Mouse (Mus musculus): ENCODE data around the gene Lrrc56.

Lrrc56 gene

DNA sequence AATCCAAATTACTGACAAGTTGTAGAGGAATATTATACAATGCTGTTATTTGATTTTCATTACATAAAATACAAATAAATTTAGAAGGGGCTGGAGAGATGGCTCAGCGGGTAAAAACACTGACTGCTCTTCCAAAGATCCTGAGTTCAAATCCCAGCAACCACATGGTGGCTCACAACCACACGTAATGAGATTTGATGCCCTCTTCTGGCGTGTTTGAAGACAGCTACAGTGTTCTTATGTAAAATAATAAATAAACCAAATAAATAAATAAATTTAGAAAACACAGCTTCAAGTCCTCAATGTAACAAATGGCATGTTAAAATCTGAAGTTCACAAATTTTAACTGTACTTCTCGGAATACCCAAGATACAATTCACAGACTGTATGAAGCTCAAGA is 18.9 kb upstream of the Lrrc56 start:
- H3K27me3 ChIP-seq (ENCODE audit: control insufficient read depth, insufficient read depth, low read length, poor library complexity, severe bottlenecking) = no peaks in the 10 kb centered on the region
- DNase-seq (ENCODE audit: low read depth, low spot score) = no peak
- no peaks in the 10 kb centered on the region for H3K36me3 ChIP-seq (ENCODE audit: control insufficient read depth, insufficient read depth, low read length, poor library complexity, severe bottlenecking)

DNA sequence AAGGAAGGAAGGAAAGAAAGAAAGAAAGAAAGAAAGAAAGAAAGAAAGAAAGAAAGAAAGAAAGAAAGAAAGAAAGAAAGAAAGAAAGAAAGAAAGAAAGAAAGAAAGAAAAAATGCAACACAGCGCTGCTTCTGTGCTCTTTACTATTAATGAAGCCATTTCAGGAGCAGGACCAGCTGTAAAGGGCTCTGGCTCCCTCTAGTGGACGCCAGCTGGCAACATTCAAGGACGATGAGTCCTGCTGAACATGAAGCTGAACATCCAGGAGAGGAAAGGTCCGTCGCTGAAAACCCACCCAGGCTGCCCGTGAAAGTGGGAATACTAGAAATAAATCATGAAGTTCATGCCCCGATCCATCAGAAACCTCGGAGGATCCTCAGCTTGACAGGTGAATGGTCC is 17.8 kb upstream of the Lrrc56 start:
- Histone ChIP-seq H3K27me3 (ENCODE audit: control insufficient read depth, insufficient read depth, low read length, poor library complexity, severe bottlenecking) (no peaks in the 10 kb centered on the region), H3K36me3 (ENCODE audit: control insufficient read depth, insufficient read depth, low read length, poor library complexity, severe bottlenecking) (no peaks in the 10 kb centered on the region)
- peak; percentile 94 for DNase-seq (ENCODE audit: low read depth, low spot score)

DNA sequence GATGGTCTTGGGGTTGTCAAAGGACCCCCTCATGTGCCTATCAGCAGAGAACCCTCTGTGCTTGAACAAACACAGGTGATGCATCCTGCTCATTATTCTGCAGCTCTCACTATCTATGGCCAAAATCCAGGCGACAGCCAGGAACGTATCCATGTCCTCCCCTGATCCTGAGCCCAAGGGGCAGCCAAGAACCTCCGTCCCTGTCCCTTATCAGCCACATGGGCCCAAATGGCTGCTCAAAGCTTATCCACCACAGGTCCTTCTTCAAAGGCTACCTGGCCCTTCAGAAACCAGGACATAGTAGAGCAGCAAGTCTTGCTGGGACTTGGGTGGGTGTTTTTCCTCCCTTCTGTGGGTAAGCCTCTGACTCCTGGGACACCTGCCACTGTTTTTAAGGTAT is 5.8 kb upstream of the Lrrc56 start:
- DNase-seq (ENCODE audit: low read depth, low spot score) = no peak
- Histone ChIP-seq H3K27me3 (ENCODE audit: control insufficient read depth, insufficient read depth, low read length, poor library complexity, severe bottlenecking) (no peaks in the 10 kb centered on the region), H3K36me3 (ENCODE audit: control insufficient read depth, insufficient read depth, low read length, poor library complexity, severe bottlenecking) (peaks cover 12% of the 10 kb centered on the region)

DNA sequence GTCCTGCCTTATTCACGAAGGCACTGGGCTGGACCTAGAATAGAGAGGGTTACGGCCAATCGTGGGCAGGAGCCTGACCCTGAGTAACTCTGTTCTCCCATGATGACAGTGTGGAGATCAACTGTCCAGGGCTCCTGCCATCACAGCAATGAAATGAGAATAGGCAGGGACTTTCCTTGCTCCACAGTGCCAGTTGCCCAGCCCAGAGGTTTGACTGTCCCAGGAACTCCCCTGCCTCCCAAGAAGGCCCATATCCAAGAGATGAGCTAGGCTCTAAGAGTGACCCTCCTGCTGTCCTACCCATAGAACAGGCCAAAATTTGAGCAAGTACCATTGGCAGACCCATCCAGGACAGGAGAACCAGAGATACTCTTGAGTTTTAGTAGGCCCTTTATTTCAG is 5.2 kb upstream of the Lrrc56 start:
- H3K27me3 ChIP-seq (ENCODE audit: control insufficient read depth, insufficient read depth, low read length, poor library complexity, severe bottlenecking) = no peaks in the 10 kb centered on the region
- peaks cover 12% of the 10 kb centered on the region for H3K36me3 ChIP-seq (ENCODE audit: control insufficient read depth, insufficient read depth, low read length, poor library complexity, severe bottlenecking)
- DNase-seq (ENCODE audit: low read depth, low spot score) = no peak

DNA sequence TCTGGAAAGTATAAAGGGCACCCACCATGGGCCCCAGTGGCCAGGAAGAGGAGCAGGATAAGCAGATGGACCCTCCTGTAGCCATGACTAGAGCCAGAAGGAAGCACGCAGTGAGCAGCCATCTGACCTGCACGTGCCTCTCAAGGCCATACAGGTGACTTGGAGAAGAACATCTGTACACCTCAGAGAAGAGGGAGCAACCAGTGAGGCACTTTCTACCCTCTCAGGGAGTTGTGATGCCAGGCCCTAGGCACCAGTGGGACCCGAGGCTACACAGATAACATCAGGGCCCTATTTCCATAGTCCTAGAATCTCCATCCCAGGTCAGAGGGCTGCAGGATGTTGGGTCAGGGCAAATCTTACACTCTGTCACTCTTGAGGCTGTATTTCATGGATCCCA is 3.7 kb upstream of the Lrrc56 start:
- no peak for DNase-seq (ENCODE audit: low read depth, low spot score)
- no peaks in the 10 kb centered on the region for H3K27me3 ChIP-seq (ENCODE audit: control insufficient read depth, insufficient read depth, low read length, poor library complexity, severe bottlenecking)
- peaks cover 12% of the 10 kb centered on the region for H3K36me3 ChIP-seq (ENCODE audit: control insufficient read depth, insufficient read depth, low read length, poor library complexity, severe bottlenecking)

DNA sequence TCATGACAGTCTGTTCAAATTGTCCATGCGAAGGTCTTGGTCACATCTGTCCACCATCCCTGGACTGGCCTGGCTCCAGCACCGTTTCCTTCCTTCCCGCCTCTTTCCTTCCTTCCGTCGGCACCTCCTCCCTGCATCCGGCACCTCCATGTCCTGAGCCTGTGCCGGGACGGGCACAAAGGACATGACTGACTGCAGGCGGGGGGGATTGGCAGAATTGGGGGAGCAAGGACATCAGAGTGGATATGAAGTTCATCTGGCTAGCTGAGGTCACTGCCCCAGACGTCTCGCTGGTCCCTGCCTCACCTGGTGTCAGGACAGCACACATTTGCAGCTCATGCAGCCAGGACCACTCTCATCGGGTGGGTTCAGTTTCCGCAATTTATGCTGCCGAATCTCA is 2.9 kb upstream of the Lrrc56 start:
- DNase-seq (ENCODE audit: low read depth, low spot score) = no peak
- Histone ChIP-seq H3K27me3 (ENCODE audit: control insufficient read depth, insufficient read depth, low read length, poor library complexity, severe bottlenecking) (no peaks in the 10 kb centered on the region), H3K36me3 (ENCODE audit: control insufficient read depth, insufficient read depth, low read length, poor library complexity, severe bottlenecking) (peaks cover 12% of the 10 kb centered on the region)

DNA sequence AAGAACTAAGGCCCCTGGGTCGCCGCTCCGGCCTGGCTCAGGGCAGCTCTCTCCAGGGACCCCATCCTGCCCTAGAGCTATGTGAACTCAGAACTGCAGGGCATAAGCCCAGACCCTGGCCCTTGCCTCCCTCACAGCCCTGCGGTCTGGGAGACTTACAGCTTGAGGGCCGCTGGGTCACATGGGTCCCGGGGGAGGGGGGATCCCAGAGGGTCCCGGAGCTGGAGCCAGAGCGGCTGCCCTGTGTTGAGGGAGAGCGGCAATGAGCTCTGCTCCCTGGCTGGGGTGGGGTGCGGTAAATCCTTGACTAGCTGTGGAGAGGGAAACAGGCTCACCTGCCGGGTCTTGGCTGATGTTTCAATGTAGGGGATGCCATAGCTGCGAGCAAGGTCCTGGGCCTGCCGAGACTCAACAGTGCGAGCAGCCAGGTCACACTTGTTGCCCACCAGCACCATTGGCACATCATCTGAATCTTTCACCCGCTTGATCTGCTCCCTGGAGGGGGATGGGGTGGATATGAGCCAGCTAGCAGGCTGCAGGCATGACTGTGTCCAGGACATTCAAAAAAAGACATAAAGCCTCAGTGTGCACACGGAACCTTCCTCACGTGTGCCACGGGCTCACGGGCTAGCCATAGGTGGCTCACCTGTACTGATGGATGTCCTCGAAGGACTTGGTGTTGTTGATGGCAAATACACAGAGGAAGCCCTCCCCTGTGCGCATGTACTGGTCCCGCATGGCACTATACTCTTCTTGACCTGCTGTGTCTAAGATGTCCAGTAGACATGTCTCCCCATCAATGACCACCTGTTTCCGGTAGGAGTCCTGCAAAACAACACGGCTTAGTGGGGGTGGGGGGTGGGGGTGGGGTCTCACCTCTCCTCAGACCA is 1.9 kb upstream of the Lrrc56 start:
- H3K36me3 ChIP-seq (ENCODE audit: control insufficient read depth, insufficient read depth, low read length, poor library complexity, severe bottlenecking) = peaks cover 12% of the 10 kb centered on the region
- DNase-seq (ENCODE audit: low read depth, low spot score) = no peak
- H3K27me3 ChIP-seq (ENCODE audit: control insufficient read depth, insufficient read depth, low read length, poor library complexity, severe bottlenecking) = no peaks in the 10 kb centered on the region

DNA sequence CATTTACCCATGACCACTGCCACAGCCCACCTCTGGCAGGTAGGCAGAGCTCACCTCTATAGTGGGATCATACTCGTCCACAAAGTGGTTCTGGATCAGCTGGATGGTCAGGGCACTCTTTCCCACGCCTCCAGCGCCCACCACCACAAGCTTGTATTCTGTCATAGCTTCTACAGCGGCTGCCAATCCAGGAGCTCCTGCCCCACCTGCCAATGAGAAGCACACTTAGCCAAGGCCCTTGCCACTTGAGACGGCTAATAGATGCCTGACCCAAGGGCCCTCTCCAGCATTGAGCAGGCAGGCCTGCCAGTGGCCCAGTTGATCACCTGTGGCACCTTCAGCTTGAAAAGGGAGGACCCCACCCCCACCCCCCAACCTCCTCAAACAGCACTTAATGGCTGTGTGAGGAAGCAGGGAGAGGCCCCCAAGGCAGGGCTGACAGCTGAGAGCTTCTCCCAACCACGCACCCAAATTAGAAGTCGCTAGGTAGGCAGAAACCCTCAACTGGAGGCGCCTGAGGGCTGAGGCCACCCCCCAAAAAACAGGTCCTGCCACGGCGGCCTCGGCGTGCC is 1.1 kb upstream of the Lrrc56 start:
- Histone ChIP-seq H3K27me3 (ENCODE audit: control insufficient read depth, insufficient read depth, low read length, poor library complexity, severe bottlenecking) (no peaks in the 10 kb centered on the region), H3K36me3 (ENCODE audit: control insufficient read depth, insufficient read depth, low read length, poor library complexity, severe bottlenecking) (peaks cover 12% of the 10 kb centered on the region)
- DNase-seq (ENCODE audit: low read depth, low spot score) = no peak

DNA sequence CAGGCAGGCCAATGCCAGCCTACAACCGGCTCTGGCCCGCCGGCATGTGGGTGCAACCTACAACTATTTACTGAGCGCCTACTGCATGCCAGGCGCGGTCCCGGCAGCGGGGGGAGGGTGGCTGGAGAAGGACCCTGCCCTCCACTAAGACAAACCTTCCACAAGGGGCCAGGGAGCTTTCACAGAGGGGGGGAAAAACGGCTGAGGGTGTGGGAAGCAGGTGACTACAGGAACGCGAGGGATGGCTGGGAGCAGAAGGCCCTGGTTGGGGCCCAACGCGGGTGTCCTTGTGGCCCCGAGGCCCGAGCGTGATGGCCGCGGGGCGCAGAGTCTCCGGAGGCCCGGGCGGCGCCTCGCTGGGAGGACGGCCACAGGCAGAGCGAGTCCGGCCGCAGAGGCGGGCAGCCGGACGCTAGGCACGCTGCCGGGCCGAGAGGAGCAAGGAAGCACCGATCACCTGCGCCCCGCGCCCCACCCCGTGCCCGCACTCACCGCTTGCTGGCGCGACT is 555 bp upstream of the Lrrc56 start:
- H3K36me3 ChIP-seq (ENCODE audit: control insufficient read depth, insufficient read depth, low read length, poor library complexity, severe bottlenecking) = peaks cover 12% of the 10 kb centered on the region
- no peak for DNase-seq (ENCODE audit: low read depth, low spot score)
- no peaks in the 10 kb centered on the region for H3K27me3 ChIP-seq (ENCODE audit: control insufficient read depth, insufficient read depth, low read length, poor library complexity, severe bottlenecking)

DNA sequence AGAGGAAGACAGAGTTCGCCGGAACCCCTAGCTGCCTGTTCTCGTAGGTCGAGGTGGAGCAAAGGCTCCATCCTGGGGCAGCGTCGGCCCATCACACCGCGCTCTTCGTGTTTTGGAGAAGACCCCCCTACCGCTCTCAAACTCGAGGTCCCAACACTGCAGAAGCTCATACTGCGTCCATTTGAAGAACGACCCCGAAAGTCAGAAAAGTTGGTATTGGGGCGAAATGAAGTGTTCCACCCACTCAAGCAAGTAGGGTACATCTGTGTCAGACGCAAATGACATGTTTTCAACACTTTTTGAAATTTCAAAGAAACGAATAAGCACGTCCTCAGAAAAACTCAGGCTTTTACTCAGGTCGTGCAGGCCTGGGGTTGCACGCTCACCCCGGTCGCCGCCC is 452 bp downstream of the Lrrc56 start:
- Histone ChIP-seq H3K36me3 (ENCODE audit: control insufficient read depth, insufficient read depth, low read length, poor library complexity, severe bottlenecking) (peaks cover 12% of the 10 kb centered on the region), H3K27me3 (ENCODE audit: control insufficient read depth, insufficient read depth, low read length, poor library complexity, severe bottlenecking) (no peaks in the 10 kb centered on the region)
- no peak for DNase-seq (ENCODE audit: low read depth, low spot score)

DNA sequence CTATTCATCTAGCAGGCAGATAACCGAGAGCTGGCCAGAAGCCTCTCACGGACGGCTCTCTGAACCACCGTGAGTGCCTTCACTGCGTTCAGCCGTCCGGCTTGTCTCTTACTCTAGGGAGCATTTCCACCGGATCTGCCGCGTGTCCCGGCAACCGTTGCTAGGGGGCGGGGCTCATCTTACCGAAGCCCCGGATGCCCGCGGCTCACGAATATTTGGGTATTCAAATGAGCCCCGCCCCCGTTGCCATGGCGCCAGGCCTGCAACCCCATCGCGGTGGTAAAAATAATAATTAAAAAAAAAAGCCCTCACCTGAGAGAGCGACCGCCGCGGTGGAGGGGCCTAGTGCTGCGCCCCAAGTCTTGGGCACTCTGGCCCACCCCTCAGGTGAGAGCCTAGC is 873 bp downstream of the Lrrc56 start:
- H3K27me3 ChIP-seq (ENCODE audit: control insufficient read depth, insufficient read depth, low read length, poor library complexity, severe bottlenecking) = no peaks in the 10 kb centered on the region
- peak; percentile 97 for DNase-seq (ENCODE audit: low read depth, low spot score)

DNA sequence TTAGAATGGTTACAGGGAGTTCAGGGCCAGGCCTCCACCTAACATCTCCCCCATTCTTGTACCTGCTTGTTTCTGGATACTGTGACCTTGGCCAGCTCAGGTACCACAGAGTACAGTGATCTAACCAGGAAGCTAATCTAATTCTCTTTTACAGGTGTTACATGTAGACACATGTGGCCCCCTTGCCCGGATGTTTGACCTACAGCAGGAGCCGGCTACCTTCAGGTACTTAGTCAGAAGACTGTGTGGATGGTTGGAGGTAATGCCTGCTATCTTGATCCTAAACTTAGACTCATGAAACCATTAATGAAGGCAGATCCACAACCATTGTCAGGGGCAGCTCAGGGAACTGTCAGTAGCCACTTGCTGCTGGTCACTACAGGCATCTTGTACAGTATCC is 1.8 kb downstream of the Lrrc56 start:
- no peak for DNase-seq (ENCODE audit: low read depth, low spot score)
- H3K36me3 ChIP-seq (ENCODE audit: control insufficient read depth, insufficient read depth, low read length, poor library complexity, severe bottlenecking) = peaks cover 8% of the 10 kb centered on the region
- no peaks in the 10 kb centered on the region for H3K27me3 ChIP-seq (ENCODE audit: control insufficient read depth, insufficient read depth, low read length, poor library complexity, severe bottlenecking)

More for the DNA sequence above, 873 bp downstream of the Lrrc56 start:
- peaks cover 12% of the 10 kb centered on the region for H3K36me3 ChIP-seq (ENCODE audit: control insufficient read depth, insufficient read depth, low read length, poor library complexity, severe bottlenecking)

DNA sequence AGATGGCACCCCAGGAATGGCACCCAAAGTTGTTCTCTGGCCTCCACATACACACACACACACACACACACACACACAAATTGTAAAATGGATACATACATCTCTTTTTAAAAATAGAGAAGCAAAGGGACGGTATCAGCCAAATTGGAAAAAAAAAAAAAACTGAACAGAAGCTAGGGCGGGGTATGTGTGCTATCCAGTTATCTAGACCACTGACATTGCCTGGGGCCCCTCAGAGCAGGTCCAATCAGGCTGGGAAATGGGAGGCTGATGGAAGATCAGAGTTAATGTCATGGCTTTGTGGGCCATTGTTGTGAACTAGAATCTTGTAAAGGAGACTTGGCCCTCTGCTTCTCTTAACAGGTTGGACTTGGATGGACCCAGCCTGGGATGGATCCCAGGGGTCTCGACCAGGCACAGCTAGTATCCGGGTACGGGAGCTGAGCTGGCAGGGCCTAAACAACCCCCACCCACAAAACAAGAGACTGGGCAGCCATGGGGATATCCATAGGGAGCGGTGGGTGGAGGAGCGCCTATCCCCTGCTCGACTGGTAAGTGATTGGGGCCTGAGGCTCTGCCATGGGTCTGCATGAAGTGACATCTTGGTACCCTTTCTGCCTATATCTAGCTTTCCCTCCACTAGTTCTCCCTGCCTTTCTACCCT is 2.8 kb downstream of the Lrrc56 start:
- Histone ChIP-seq H3K36me3 (ENCODE audit: control insufficient read depth, insufficient read depth, low read length, poor library complexity, severe bottlenecking) (0 out of 2 replicates have a peak, but pooled peaks cover 1% of the 10 kb centered on the region), H3K27me3 (ENCODE audit: control insufficient read depth, insufficient read depth, low read length, poor library complexity, severe bottlenecking) (no peaks in the 10 kb centered on the region)
- DNase-seq (ENCODE audit: low read depth, low spot score) = no peak

DNA sequence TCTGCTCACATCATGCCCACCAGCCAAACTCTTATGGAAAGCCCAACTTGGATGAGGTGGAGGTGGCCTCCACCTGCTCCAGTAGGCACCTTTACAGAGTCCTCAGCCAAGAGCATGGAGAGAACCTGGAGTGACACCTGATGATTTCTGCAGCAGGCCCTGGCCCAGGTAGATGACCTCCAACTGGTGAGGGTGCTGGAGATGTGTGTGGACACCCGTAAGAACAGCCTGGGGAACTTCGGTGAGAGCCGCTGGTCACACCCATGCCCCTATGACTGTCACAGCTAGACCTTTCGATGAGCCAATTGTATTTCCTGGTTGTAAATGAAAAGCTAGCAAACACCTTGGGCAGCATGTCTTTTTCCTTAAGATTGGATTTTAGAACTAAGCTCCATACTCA is 4.2 kb downstream of the Lrrc56 start:
- no peaks in the 10 kb centered on the region for H3K36me3 ChIP-seq (ENCODE audit: control insufficient read depth, insufficient read depth, low read length, poor library complexity, severe bottlenecking)
- no peak for DNase-seq (ENCODE audit: low read depth, low spot score)

DNA sequence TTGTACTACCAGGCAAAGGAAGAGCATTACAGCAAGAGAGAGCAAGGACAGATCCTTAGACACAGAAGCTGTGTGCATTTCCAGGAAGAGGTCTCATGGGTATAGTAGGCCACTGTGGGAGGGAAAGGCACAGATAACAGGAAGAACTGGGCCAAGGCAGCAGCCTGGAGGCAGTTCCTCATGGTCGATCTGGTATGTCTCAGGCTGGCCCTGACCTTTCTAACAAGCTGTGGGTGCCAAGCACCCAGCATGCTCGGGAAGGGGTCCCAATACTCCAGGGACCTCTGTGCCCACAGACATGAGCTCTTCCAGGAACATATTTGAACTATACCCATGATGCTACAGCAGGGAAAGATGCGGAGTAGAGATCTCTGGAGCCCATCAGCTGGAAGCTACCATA is 10.6 kb downstream of the Lrrc56 start:
- Histone ChIP-seq H3K36me3 (ENCODE audit: control insufficient read depth, insufficient read depth, low read length, poor library complexity, severe bottlenecking) (no peaks in the 10 kb centered on the region), H3K27me3 (ENCODE audit: control insufficient read depth, insufficient read depth, low read length, poor library complexity, severe bottlenecking) (no peaks in the 10 kb centered on the region)
- no peak for DNase-seq (ENCODE audit: low read depth, low spot score)

More for the DNA sequence above, 4.2 kb downstream of the Lrrc56 start:
- H3K27me3 ChIP-seq (ENCODE audit: control insufficient read depth, insufficient read depth, low read length, poor library complexity, severe bottlenecking) = no peaks in the 10 kb centered on the region

Measured in splenic B cell, adult 2 months (primary cell).